Mouse (Mus musculus): ENCODE measurements around the gene Kcnj2.

Gene Kcnj2

GRCm38 (mm10) chr11:111065635-111066298, at the start of gene Kcnj2:
TSS of gene Kcnj2 (plus strand) at chr11:111066164.
- DNase-seq (ENCODE audit: low spot score in 2 of 2) = peak; percentile 79 to 82

DNA sequence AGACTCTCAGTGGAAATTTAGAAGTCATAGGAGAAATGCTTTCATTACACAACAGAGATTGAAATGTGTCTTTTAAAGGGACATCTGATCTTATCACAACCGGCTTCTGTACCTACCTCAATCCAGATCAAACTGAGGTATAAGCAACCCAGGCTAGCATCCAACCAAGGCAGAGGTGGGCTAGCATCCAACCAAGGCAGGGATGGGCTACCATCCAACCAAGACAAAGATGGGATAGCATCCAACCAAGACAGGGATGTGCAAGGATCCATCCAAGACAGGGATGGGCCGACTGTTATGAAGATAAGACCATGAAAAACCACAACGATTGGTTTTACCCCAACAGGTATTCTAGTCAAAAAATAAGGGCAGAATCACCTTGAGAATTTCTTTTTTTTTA, 49.8 kb upstream of the Kcnj2 start:
- no peak for DNase-seq (ENCODE audit: low spot score in 2 of 2)

DNA sequence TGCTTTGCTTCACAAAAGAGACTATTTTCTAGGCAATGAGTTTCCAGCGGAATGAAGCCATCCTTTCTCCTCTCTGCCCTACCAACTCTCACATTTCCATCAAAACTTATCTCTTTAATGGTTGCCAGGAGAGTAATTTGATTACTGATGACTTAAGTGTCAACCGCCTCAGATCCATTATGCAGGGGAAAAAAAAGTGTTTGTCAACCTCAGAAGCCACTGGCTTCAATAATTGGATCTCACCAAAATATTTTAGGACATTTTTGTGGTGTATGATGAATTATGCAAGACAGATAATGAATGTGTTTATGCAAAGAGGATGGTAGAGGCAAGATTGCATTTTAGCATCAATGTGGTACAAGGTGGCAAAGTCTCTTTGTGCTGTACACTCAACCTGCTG, 45.8 kb upstream of the Kcnj2 start:
- DNase-seq (ENCODE audit: low spot score in 2 of 2) = no peak

DNA sequence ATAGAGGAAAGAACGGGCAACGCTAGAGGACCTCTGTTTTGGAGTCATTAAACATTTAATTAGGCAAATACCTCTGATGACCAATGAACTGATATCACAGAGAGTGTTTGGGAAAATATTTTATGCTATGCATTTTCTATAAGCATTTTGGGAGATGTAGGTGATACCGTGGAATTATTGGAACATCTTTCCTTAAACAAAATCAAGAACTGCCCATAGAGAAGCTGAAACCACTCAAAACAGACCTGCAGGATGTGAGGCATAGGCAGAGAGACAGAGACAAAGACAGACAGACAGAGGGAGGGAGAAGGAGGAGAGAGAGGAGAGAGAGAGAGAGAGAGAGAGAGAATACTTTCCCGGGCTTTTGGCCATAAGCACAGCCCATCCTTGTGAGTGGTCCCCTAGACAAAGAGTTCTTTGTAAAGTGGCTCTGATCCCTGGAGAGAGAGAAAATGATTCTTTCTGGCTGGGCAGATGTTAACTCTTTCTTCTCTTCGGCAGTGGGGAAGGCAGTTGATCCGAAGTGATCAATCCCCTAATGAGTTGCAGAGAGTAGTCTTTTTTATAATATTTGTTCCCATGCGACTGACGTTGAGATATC, 43.2 kb upstream of the Kcnj2 start:
- no peak for DNase-seq (ENCODE audit: low spot score in 2 of 2)

GRCm38 (mm10) chr11:111042175-111042574, 23.8 kb upstream of the Kcnj2 start:
- DNase-seq (ENCODE audit: low spot score in 2 of 2) = peak; percentile 7 to 13

DNA sequence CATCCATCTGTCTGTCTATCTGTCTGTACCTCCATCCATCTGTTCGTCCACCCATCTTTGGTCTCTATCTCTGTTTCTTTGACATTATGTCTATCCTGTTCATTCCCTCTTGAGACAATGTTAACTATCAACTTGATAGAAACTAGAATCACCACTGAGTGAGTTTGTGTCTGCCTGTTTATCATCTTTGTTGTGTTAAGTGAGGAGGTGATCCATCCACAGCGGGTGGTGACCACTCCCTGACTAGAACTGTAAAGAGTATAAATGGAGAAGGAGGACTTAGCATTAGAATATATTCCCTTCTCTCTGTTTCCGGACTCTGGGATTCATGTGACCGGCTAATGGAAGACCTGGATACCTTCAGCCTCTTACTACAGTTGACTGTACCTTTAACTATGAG, 22.7 kb upstream of the Kcnj2 start:
- no peak for DNase-seq (ENCODE audit: low spot score in 2 of 2)

- DNase-seq (ENCODE audit: low spot score in 2 of 2) = no peak
Observed at GRCm38 (mm10) chr11:111054252-111054651, 11.7 kb upstream of the Kcnj2 start.

DNA sequence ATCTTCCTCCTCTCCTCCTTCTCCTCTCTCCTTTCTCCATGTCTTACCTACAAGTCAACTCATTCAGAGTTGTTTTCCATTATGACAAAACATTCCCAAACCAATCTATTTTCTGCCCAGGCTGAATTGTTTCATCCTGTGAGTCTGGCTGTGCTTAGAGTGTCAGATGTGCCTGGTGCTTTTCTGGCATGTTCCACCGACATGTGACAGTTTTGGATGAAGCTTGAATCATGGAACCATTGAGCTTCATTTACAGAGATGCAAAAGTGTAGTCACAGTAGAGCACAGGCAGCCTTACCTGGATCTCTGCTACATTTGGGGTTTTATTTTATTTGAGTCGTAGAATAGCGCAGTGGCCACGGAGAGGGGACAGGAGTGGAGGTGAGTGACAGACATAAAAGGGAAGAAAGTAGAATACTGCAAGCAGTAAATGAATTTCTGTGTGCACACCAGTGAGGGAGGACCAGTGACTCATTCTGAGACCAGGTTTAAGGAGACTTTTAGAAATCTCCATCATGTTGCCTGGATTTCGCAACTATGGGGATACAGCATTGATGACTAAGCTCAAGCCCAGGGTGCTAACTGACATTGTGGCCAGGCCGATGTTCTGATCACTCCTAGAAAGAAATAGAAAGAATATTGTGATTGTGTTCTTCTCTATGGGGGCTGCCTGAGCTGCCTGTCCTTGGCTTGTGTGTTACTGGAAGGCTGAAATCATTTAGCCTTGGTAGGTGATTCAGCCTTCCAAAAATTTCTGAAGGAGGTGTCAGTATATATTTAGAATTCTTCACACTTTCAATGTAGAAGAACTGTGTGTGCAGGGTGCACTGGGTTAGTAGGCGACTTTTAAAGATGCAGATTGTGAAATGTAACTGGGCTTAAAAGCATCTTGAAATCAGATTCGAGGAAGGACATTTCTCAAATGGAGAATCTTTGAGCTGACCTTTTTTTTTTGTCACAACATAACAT, 10.8 kb upstream of the Kcnj2 start:
- DNase-seq (ENCODE audit: low spot score in 2 of 2) = no peak

- no peak for DNase-seq (ENCODE audit: low spot score in 2 of 2)
Observed at GRCm38 (mm10) chr11:111056030-111056429, 9.9 kb upstream of the Kcnj2 start.

DNA sequence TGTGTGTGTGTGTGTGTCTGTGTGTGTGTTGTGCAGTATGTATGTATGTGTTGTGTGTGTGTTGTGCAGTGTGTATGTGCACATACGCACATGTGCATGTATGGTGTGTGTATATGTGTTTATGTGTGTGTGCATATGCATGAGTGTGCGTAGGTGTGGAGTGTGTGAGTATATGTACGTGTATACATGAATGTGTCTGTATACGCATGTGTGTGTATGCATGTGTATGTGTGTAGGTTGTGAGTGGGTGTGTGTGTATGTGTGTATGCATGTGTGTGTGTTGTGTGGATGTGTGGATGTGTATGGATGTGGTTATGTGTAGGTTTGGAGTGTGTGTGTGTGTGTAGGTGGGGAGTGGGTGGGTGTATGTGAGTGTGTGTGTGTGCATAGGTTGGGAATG, 8.5 kb upstream of the Kcnj2 start:
- no peak for DNase-seq (ENCODE audit: low spot score in 2 of 2)

GRCm38 (mm10) chr11:111059440-111059839, 6.5 kb upstream of the Kcnj2 start:
- DNase-seq (ENCODE audit: low spot score in 2 of 2) = no peak

- no peak for DNase-seq (ENCODE audit: low spot score in 2 of 2)
Observed at GRCm38 (mm10) chr11:111060216-111060615, 5.7 kb upstream of the Kcnj2 start.

DNA sequence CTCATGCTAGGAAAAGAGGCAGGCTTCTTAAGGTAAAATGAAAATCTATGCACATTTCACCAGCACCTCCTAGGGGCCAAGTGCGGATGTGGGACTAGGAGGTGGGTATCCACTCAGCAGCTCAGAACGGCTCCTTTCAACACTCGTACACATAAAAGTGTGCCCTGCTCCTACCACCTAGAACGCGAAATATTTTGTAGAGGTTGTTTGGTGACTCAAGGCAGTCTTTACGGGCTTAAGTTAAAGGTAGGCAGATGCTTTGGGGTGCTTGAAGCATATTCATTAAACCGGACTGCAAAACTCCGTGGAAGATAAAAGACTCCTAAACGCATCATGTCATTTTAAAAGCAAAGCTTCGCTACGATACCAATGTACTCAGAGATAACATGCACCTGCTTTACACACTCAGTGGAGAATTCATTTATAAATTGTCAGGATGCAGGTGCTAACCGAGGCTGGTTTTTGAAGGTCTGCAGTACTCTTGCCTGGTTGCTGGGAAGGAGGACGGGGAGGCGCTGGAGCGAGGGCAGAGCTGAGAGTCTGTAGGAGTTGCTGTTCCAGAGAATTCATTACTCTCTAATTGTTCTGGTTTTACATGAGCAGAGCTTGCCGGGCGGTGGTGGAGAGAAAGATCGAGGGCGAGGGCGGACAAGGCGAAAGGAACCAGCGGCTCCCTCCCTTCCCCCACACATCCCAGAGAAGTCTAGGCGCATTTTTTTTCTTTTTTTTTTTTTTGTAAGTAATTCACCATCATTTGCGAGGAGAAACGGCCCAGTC, 1.0 kb upstream of the Kcnj2 start:
- DNase-seq (ENCODE audit: low spot score in 2 of 2) = peak; percentile 11 to 27

GRCm38 (mm10) chr11:111066299-111066691, 331 bp downstream of the Kcnj2 start:
- no peak for DNase-seq (ENCODE audit: low spot score in 2 of 2)

- no peak for DNase-seq (ENCODE audit: low spot score in 2 of 2)
Observed at GRCm38 (mm10) chr11:111067787-111068186, 1.8 kb downstream of the Kcnj2 start.

DNA sequence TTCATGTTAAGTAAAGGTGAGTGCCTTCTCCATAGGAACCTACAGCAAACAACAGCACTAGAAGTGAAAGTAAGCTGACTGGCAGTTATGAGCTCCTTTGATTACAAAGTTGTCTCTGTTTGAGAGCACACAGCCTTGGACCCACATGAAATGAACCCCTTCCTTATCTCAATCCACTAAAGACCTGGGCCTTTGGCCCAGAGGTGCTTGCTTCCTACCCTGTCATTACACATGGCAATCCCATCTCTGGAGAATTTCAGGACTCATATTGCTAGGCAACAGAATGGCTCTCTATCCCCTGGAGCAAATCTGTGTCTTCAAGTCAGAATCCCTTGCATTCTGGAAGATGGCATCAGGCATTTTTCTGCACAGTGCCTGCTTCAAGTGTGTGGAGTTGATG, 4.5 kb downstream of the Kcnj2 start:
- DNase-seq (ENCODE audit: low spot score in 2 of 2) = no peak

- no peak for DNase-seq (ENCODE audit: low spot score in 2 of 2)
Observed at GRCm38 (mm10) chr11:111074131-111074530, 8.2 kb downstream of the Kcnj2 start.

GRCm38 (mm10) chr11:111078107-111078506, 12.1 kb downstream of the Kcnj2 start:
- no peak for DNase-seq (ENCODE audit: low spot score in 2 of 2)

DNA sequence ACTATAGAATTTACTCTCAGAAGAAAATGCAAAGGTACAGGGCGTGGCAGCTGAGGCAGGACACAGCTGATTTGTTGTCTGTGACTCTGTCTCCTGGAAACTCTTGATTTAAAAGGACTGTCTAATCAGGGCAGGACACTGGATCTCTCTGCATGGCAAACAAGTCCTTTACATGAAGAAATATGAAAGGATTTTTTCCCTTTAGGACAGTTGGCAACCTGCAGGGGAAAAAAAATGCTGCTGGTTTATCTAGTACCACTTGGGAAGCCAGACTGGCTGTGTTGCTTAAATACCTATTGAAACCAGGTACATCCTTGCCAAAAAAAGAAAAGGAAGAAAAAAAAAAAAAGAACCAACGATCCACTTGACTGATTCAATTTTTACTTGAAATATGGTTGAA, 17.0 kb downstream of the Kcnj2 start:
- DNase-seq (ENCODE audit: low spot score in 2 of 2) = no peak

DNA sequence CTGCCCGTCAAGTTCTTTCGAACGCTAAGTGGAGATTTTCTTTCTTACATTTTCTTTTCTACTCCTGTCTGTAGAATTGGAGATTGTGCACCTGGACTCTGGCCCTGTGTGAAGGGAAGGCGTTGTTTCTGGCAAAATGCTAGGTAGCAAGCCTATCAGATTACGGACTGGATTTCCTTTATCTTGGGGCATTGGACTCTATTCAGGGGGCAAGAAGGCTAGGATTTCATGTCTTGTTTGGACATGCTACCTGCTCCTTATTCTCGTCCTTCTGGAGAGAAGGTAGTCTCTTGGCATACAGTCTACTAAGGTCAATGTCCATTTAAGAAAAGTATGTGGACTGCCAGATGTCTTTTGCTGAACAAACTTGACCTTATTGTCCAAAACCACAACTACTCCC, 21.0 kb downstream of the Kcnj2 start:
- no peak for DNase-seq (ENCODE audit: low spot score in 2 of 2)

GRCm38 (mm10) chr11:111088226-111088625, 22.3 kb downstream of the Kcnj2 start:
- no peak for DNase-seq (ENCODE audit: low spot score in 2 of 2)

DNA sequence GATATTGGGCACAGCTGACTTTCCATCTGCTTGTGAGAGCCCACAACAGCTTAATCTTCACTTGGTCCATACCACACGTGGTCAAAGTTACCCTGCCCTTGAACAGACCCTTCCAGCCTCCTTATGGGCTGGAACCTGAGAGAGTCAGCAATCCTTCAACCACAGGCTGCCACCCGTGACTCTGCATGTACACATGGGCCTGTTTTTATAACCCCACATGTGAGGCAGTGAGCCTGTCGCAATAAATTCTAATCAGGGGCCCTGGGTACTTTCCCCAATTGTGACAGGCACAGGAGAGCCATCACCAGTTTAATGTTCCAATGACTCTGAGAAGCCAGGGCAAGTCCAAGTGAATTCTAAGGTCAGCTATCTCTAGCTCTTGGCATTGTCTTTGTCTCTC, 22.8 kb downstream of the Kcnj2 start:
- DNase-seq (ENCODE audit: low spot score in 2 of 2) = no peak
